Mouse (Mus musculus) lung, adult 2 months (tissue): ENCODE measurements around the gene Cdk8.

Experiments
- CTCF ChIP-seq: fragments of 200-500 bp; IDR thresholded peaks from 2 replicates; pipeline ENCODE4 v1.5.1; 2011; ENCODE audit warnings: mild to moderate bottlenecking, low read length, control low read depth; ENCODE audit not compliant: insufficient read depth
- POLR2A ChIP-seq: fragments of 200-500 bp; IDR thresholded peaks from 2 replicates; pipeline ENCODE4 v1.6.1; 2011; ENCODE audit warnings: low read depth, mild to moderate bottlenecking, control low read depth, low read length, borderline replicate concordance; ENCODE audit errors: extremely low read depth

- TF ChIP-seq CTCF (no peak), POLR2A (no peak)
Measured at GRCm38 (mm10) chr5:146200580-146200979, 30.4 kb upstream of the Cdk8 start.
